Mouse (Mus musculus) liver, postnatal 0 days (tissue): ENCODE measurements at regions not wholly inside any gene's neighbourhood (a gene's known extent, or its start where the extent isn't known, plus 50 kb on each side); places are given as distances from the start of the nearest gene placed in this dataset.

Experiments
- CTCF ChIP-seq: sonication (generic); IDR thresholded peaks from 2 replicates; pipeline ENCODE4 v1.5.1; 2016; ENCODE audit warnings: antibody characterized with exemption, low read depth
- EP300 ChIP-seq: IDR thresholded peaks from 2 replicates; pipeline ENCODE4 v1.6.1; 2016; ENCODE audit warnings: antibody characterized with exemption, low read depth, mild to moderate bottlenecking

DNA sequence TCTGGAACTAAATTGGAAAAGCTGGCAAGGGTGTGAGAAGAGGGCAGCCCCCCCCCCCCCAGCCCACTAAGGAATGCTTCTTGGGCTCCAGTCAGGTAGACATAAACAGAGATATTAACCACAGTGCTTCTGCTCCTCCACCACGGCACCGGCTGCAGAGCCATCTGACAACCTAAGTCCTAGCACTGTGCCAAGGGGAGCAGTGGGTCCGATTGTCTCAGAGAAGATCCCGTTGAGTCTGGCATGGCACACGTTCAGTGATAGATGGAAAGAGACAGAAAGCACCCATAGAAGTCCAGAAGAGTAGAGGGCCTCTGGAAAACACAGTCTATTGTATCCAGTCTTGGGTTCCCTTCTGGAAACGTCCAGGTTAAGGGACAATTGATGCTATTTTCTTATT is 241.4 kb upstream of the Arglu1 start:
- TF ChIP-seq CTCF (no peak), EP300 (no peak)
